Mouse (Mus musculus) megakaryocyte, embryonic 14.5 days (primary cell): Measurements from ENCODE around the gene Pum1. TPM values are rescaled to one million over a fixed set of nuclear protein-coding genes. Genes with fewer than 3 reads are reported as not detected.

Source experiments
- H3K27me3 ChIP-seq: replicated peaks from 2 replicates; pipeline ENCODE3; 2012; ENCODE audit warnings: inconsistent platforms
- H3K36me3 ChIP-seq: replicated peaks from 2 replicates; pipeline ENCODE3; 2012; ENCODE audit warnings: low read length, inconsistent platforms, mixed read lengths
- H3K4me1 ChIP-seq: 2 replicates; pipeline ENCODE4 v1.6.1; 2012; ENCODE audit warnings: inconsistent platforms
- H3K4me3 ChIP-seq: replicated peaks from 2 replicates; pipeline ENCODE3; 2012; ENCODE audit warnings: moderate library complexity, mild to moderate bottlenecking, inconsistent platforms
- H3K9me3 ChIP-seq: 2 replicates; pipeline ENCODE4 v1.6.1; 2012; ENCODE audit warnings: inconsistent platforms
- FLI1 ChIP-seq: IDR thresholded peaks from 2 replicates; pipeline ENCODE4 v1.6.1; 2012; ENCODE audit warnings: low read length, inconsistent platforms, mixed read lengths
- GATA1 ChIP-seq: IDR thresholded peaks from 3 replicates; pipeline ENCODE4 v1.6.1; 2012; ENCODE audit warnings: mixed read lengths, low read length, inconsistent platforms, borderline replicate concordance
- polyA plus RNA-seq: library from polyadenylated mRNA; stranded (reverse); fragments of >175 nt; gene quantifications from 2 replicates; pipeline ENCODE4 v1.2.3, GENCODE M21; 2012; ENCODE audit warnings: low replicate concordance; ENCODE audit not compliant: insufficient read depth

Gene Pum1
- polyA plus RNA-seq, 1 experiment, result 7.0 TPM

DNA sequence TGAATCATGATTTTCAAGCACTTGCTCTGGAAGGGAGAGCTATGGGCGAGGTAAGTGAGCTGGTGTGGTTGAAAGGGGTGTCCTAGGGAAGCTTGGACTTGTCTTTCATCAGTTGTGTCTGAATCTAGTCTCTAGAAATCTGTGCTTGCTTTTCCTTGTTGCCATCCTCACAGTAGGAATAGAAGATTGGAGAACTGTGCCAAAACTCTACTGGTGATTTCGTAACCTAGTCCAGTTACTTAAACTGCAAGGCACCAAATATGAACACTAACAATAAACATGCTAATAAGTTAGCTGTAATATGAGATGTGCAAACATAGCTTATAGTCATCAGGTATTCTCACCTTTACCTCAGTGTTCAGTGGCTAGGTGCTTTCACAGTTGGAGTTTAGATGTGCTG is 37.9 kb downstream of the Pum1 start:
- no peak overlapping the region for H3K4me3 ChIP-seq
- H3K36me3 ChIP-seq, result peaks cover 68% of the 10 kb centered on the region

DNA sequence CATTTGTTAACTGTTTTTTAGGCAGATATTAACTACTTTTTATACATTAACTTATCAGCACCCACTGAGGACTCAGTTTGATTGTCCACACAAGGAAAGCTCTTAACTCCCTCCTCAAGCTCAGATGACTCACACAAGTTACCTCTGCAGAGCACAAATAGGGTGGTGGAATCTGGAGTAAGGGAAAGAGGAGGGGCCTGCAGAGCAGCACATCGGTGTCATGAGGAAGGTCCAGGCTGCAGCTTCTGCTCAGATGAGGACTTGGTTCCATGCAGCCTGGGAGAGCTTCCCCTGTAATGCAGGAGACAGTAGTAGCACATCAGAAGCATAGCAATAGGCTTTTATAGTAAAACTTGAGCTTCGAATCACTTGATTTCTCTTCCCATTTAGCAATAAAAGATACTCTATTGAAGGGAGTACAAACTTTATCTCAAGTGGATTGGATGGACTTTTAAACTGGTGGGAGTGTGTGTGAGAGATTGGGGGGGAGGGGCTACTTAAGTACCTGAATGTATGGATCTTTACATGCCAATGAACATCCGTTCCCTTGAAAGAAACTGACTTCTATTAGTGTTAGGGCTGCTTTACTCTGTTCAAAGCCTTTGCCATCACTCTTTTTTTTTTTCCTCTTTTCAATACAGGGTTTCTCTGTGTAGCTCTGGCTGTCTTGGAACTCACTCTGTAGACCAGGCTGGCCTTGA is 39.9 kb downstream of the Pum1 start:
- Histone ChIP-seq H3K4me3 (no peak overlapping the region), H3K36me3 (peaks cover 81% of the 10 kb centered on the region)
- no peak for TF ChIP-seq FLI1
- TF ChIP-seq GATA1, result no peak

More for the DNA sequence above, 37.9 kb downstream of the Pum1 start:
- Histone ChIP-seq H3K4me1 (peaks cover 64% of the 10 kb centered on the region), H3K9me3 (no peaks in the 10 kb centered on the region), H3K27me3 (no peaks in the 10 kb centered on the region)
- TF ChIP-seq GATA1 (no peak), FLI1 (no peak)

DNA sequence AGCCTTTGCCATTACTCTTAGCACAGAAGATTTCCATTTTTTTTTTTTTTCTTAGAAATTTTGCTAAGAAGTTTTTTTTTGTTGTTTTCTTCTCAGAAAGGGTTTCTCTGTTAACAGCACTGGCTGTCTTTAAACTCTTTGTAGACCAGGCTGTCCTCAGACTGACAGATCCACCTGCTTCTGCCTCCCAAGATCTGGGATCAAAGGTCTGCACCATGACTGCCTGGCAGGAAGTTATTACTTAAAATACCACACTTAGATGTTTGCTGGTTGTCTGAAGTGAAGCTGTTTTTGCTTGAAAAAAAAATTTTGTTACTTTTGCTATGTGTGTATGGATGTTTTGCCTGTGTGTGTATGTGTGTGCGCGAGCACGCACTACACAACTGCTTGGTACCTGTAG is 40.5 kb downstream of the Pum1 start:
- Histone ChIP-seq H3K27me3 (no peaks in the 10 kb centered on the region), H3K36me3 (peaks cover 84% of the 10 kb centered on the region), H3K4me1 (peaks cover 67% of the 10 kb centered on the region), H3K9me3 (no peaks in the 10 kb centered on the region), H3K4me3 (no peak overlapping the region)
- TF ChIP-seq GATA1 (no peak), FLI1 (no peak)

More for the DNA sequence above, 39.9 kb downstream of the Pum1 start:
- Histone ChIP-seq H3K27me3 (no peaks in the 10 kb centered on the region), H3K9me3 (no peaks in the 10 kb centered on the region), H3K4me1 (peaks cover 68% of the 10 kb centered on the region)

DNA sequence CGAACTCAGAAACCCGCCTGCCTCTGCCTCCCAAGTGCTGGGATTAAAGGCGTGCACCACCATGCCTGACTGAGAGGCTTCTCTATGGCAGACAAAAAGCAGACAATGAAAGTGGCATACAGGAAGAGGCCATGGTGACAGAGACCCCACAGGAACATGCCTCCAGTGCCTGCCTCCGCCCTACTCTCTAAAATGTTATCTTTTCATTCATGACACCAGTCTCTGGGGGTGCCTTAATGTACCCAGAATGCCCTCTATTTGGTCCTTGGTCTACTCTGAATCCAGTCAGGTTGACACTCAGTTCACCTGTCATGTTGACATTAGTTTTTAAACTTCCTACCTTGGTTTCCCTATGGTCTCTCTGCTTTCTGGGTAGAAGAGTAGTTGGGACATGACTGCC is 41.5 kb downstream of the Pum1 start:
- Histone ChIP-seq H3K4me3 (no peak overlapping the region), H3K27me3 (no peaks in the 10 kb centered on the region), H3K9me3 (no peaks in the 10 kb centered on the region), H3K36me3 (peaks cover 90% of the 10 kb centered on the region), H3K4me1 (peaks cover 63% of the 10 kb centered on the region)
- no peak for TF ChIP-seq FLI1
- TF ChIP-seq GATA1, result no peak

DNA sequence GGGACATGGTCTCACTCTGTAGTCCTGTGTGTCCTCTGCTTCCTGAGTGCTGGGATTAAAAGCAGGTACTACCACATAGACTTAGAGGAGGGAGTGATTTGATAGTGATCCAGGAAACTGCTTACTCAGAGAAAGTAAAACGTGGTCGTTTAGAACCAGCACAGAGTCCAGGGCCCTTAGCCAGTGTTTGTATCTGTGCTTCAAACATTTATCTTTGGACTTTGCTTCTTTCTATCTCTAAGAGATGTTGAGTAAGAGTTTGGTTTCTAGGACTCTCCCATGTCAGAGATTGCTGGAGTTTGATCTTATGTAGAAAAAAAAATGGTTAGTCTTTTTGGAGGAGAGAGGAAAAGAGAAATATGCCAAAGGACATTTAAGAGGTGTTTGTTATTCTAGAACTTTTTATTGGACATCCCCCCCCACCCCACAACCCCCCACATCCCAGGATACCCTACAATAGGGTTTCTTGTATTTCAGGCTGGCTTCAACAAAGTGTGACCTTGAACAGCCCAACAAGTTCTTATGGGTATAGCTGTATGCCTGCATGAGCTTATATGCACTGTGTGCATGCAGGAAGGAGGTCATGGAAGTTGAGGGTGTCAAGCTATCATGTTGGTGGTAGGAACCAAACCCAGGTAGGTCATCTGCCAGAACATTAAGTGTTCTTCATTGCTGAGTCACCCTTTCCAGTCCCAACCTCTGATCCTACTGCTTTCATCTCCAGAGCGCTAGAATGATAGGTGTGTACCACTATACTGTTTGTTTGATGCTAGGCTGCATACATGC is 43.3 kb downstream of the Pum1 start:
- no peak overlapping the region for H3K4me3 ChIP-seq
- H3K27me3 ChIP-seq, result no peaks in the 10 kb centered on the region
- peaks cover 85% of the 10 kb centered on the region for H3K36me3 ChIP-seq
- H3K4me1 ChIP-seq, result peaks cover 60% of the 10 kb centered on the region
- no peak for TF ChIP-seq FLI1
- no peaks in the 10 kb centered on the region for H3K9me3 ChIP-seq

DNA sequence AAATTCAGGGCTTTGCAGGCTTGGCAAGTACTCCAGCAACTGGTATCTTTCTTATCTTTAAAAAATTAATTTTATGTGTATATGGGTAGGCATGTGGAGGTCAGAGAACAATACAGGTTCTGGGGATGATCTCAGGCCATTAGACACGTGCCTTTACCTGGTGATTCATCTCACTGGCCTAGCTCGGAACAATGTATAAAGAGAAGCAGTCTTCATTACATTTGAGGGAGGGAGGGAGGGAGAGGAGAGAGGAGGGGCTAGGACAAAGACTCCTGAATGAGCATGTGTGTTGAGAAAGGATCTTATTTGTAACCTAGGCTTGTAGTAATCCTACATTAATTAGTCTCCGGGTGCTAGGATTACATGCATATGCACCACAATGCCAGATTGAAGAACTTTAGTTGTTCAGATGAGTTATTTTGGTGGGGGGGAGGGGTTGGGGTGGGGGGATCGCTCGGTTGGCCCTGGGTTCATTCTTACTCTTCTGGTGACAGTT is 48.3 kb downstream of the Pum1 start:
- peaks cover 66% of the 10 kb centered on the region for H3K4me1 ChIP-seq
- peaks cover 63% of the 10 kb centered on the region for H3K36me3 ChIP-seq

DNA sequence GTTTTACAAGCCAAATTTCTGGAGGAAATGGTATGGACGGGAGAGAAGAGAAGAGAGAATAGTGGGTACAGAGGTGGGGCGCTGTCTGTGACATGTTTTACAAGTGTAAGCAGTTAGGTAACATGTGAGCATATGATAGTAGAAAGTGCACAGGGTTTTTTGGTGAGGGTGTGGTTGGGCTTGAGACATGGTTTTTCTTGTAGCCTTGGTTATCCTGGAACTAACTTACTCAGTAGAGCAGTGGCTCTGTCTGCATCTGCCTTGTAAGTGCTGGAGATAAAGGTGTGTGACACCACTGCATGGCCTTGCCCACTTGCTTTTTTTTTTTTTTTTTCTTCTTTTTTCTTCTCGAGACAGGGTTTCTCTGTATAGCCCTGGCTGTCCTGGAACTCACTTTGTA is 49.2 kb downstream of the Pum1 start:
- Histone ChIP-seq H3K27me3 (no peaks in the 10 kb centered on the region), H3K9me3 (no peaks in the 10 kb centered on the region), H3K4me3 (no peak overlapping the region), H3K4me1 (peaks cover 59% of the 10 kb centered on the region), H3K36me3 (peaks cover 55% of the 10 kb centered on the region)
- TF ChIP-seq GATA1 (no peak), FLI1 (no peak)

More for the DNA sequence above, 48.3 kb downstream of the Pum1 start:
- Histone ChIP-seq H3K27me3 (no peaks in the 10 kb centered on the region), H3K9me3 (no peaks in the 10 kb centered on the region), H3K4me3 (no peak overlapping the region)
- no peak for TF ChIP-seq FLI1
- TF ChIP-seq GATA1, result no peak

DNA sequence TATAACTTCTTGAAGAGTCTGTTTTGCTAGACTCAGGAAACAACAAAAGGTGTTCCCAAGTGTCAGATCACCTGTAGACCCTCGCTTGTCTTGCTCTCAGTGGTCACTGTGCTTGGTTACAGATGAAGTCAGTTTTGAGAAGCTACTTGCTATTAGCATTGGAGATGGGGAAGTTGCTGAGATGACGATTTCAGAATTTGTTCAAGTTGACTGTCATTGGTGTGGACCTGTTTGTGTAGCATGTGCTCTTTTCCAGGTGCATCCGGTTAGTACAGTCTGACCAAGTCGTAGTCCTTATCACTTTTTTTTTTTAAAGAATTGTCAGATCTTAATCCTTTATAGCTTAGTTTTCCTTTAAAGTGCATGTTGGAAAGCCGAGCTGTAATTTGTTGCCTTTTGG is 50.3 kb downstream of the Pum1 start:
- no peak overlapping the region for H3K4me3 ChIP-seq
- TF ChIP-seq FLI1 (no peak), GATA1 (no peak)
- H3K9me3 ChIP-seq, result no peaks in the 10 kb centered on the region
- peaks cover 55% of the 10 kb centered on the region for H3K36me3 ChIP-seq
- H3K27me3 ChIP-seq, result no peaks in the 10 kb centered on the region
- H3K4me1 ChIP-seq, result peaks cover 59% of the 10 kb centered on the region

DNA sequence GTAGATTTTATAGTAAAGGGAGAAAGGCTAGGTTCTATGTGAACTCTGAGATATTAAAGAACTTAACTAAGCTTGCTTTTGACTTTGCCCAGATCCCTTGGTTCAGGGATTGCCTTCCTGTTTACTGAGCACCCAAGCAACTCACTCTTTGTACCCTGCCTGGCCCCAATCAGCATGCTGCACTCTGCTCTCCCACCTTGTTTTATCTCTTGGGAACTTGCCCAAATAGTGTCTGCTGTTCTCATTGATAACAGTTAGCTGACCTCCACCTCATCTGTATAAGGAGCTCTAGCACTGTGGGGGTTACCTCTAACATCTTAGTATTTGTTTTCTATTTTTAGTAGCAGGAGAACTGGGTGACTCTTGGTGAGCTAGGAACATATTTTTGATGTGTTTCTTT is 52.0 kb downstream of the Pum1 start:
- no peaks in the 10 kb centered on the region for H3K9me3 ChIP-seq
- no peaks in the 10 kb centered on the region for H3K27me3 ChIP-seq
- no peak for TF ChIP-seq GATA1
- no peak for TF ChIP-seq FLI1
- peak overlapping the region; percentile 38 for H3K4me3 ChIP-seq
- H3K36me3 ChIP-seq, result peaks cover 55% of the 10 kb centered on the region
- peaks cover 66% of the 10 kb centered on the region for H3K4me1 ChIP-seq

DNA sequence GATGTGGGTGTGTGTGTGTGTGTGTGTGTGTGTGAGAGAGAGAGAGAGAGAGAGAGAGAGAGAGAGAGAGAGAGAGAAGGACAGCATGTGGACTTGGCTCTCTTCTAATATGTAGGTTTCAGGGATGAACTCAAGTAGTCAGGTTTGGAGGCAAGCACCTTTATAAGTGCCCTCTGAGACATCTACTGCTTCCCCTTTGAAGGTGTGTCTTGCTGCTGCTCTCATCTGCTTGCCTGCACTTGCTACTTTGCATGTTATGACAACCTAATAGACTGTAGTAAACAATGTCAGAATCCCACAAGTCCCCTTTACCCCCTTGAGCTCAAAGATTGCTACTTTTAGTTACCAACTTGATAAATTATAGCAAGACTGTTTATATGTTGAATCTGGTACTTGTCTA is 52.5 kb downstream of the Pum1 start:
- TF ChIP-seq FLI1 (no peak), GATA1 (no peak)
- H3K9me3 ChIP-seq, result no peaks in the 10 kb centered on the region
- peaks cover 68% of the 10 kb centered on the region for H3K4me1 ChIP-seq
- peaks cover 56% of the 10 kb centered on the region for H3K36me3 ChIP-seq
- no peak overlapping the region for H3K4me3 ChIP-seq
- H3K27me3 ChIP-seq, result no peaks in the 10 kb centered on the region
